Mouse (Mus musculus): Measurements from ENCODE around the gene Tmem253.
"Not testable (repeated sequence)": the region's sequence is repeated elsewhere in the genome, so short reads cannot be mapped to it uniquely, and the experiment has no call there.

The Tmem253 gene

DNA sequence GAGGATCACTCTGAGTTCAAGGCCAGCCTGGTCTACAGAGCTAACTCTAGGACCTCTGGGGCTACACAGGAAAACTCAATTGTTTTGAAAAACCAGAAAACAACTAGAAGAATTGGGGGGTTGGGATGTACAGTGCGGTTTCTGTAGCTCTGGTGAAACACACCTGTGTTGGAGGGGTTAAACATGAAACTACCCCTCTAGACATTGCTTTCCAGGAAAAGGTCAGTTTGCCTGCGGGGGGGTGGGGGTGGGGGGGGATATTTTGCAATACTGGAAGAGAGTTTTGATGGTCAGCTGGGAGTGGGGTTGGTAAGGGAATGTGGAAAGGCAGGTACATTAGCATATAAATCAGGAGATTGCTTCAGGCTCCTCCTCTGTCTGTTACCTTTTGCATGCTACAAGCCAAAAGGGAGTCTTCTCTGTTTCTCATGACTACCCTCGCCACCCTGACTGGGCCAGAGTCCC, 6.8 kb downstream of the Tmem253 start:
- no peak for DNase-seq (ENCODE audit: low read depth)

- peak; percentile 99 for DNase-seq (ENCODE audit: low read depth)
These were observed 7.4 kb downstream of the Tmem253 start for GRCm38 (mm10) chr14:52022709-52023459.

DNA sequence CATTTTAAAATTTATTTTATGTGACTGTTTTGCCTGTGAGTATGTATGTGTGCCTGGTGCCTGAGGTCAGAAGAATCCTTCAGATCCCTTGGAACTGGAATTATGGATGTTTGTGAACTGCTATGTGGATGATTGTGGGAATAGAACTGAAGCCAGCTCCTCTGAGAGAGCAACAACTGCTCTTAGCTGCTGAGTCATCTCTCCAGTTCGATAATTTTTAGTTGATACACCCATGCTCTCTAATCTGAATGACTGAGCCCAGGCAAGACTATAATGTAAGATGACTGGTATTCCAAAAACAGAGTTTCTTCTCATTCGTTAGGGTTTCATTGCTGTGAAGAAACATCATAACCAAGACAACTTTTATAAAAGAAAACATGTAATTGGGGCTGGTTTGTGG, 8.7 kb downstream of the Tmem253 start:
- DNase-seq (ENCODE audit: low read depth): no peak

DNA sequence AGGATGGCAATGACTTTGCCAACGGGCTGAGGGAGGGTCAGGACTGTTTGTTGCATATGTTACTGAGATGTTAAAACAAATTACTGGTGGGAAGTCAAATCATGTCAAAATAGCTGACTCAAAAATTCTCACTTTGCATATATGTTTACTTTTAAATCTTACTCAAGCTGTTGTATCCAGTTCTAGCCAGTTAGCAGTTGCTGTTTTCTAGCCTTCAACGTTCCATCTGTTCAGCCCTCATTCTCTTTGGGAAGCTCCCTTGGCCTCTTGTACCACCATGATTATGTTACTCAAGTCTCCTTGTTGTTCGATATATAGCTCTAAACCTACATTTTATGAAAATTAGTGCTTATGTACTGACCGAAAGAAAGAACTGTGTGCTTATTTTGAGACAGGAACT, 10.9 kb downstream of the Tmem253 start:
- DNase-seq (ENCODE audit: low read depth): no peak

DNA sequence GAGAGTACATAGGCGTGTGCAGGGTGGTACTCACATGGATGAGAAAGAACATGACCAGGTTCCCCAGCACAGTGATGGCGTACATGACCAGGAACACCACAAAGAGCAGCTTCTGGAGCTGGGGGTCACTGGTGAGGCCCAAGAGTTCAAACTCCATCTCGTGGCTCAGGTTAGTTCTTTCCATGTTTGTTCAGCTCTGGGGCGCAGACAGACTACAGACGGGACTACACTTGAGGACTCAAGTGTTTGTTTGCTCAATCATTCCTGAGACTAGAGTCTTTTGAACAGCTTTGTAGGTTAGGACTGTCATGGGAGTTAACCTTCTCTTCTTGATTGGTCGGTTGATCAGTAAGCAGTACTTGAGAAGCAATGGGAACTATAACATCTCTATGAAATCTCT, 20.5 kb downstream of the Tmem253 start:
- no peak for DNase-seq (ENCODE audit: low read depth)

GRCm38 (mm10) chr14:52039332-52039731, 23.9 kb downstream of the Tmem253 start:
- no peak for DNase-seq (ENCODE audit: low read depth)

- DNase-seq (ENCODE audit: low read depth): not testable (repeated sequence)
These were observed 26.9 kb downstream of the Tmem253 start, which contains the start of gene Olfr221 for GRCm38 (mm10) chr14:52042359-52042758. Olfr221 (minus strand) TSS chr14:52042459.

DNA sequence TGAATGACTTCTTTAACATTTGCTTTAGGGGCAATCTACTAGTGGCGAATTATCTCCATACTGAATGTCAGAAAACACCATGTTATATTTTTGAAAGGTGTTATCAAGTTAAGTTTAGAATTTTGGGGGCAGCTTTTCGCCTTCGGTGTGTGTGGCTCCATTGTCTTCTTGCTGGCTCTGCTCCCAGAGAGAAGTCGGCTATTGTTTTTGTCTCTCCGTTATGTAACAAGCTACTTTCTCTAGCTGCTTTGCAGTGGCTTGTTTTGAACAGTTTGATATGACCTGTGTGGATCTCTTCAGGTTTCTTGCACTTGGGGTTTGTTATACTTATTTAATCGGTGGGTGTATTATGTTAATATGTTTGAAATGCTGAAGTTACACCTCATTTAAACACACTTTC, 28.0 kb downstream of the Tmem253 start:
- no peak for DNase-seq (ENCODE audit: low read depth)

DNA sequence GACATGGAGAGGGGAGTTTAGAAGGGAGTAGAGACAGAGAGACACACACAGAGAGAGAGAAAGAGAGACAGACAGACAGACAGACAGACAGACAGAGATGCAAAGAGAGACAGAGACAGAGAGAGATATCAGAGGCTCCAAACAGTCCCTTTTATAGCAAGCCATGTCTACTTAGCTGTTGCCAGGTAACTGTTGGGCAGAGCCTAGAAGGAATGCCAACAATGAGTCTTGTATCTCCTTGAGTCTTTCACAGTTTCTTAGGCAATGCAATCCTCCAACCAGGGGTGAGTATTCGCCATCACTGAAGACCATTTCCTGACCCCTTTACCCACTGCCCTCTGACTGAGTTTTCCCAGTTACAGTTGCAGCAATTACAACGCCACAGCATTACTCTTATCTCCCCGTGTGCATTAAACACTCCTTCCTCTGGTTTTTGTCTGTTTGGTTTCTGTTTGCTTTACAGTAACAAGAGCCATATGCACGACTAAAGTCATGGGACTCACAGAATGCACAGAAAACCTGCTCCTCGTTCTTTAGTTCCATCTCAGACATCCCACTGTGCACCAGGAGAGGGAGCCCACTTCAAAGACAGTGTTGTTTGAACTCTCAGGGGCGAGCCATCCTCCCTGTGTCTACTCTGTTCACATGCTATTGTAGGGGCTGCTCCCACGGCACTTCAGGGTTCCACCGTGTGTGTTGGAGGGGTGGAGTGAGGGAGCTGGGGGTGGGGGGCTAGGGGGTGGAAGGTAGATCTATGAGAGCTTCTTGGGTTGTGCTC, 29.6 kb downstream of the Tmem253 start:
- peak; percentile 93 for DNase-seq (ENCODE audit: low read depth)

- no peak for DNase-seq (ENCODE audit: low read depth)
These were observed 30.6 kb downstream of the Tmem253 start for GRCm38 (mm10) chr14:52045966-52046565.

DNA sequence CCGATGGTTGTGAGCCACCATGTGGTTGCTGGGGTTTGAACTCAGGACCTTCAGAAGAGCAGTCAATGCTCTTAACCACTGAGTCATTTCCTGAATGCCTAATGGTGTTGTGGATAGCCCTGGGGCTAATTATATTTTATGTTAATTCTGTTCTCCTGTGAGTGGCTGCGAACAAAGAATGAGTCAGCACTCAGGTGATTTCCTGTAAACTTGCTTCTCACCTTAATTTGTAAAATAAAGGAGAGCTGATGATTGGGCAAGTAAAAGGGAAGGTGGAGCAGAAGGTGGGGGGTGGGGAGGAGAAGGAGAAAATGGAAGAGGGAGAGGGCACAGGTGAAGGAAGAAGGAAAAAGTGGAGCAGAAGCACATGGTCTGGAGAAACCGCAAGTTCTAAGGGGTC, 37.3 kb downstream of the Tmem253 start:
- DNase-seq (ENCODE audit: low read depth): peak; percentile 33

GRCm38 (mm10) chr14:52059982-52060381, 44.5 kb downstream of the Tmem253 start:
- DNase-seq (ENCODE audit: low read depth): no peak

DNA sequence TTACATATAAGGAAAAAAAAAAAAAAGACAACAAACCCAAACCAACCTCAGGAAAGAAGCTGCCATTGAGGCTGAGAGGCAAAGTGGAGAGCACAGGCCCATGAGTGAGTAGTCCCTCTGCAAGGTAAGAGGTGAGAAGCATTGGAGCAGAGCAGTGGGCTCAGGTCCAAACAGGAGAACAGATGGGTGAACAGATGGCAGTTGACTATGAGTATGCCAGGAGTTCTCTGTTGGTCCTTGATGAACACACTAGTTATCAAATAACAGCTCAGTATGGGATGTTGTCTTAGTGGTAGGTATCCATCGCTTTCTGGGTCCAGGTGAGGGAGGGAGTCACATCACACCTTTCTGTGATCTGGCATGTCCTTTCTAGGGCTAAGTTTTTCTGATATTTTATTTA, 45.3 kb downstream of the Tmem253 start:
- no peak for DNase-seq (ENCODE audit: low read depth)

GRCm38 (mm10) chr14:52061798-52062197, 46.3 kb downstream of the Tmem253 start:
- DNase-seq (ENCODE audit: low read depth): no peak

GRCm38 (mm10) chr14:52066135-52066534, 50.7 kb downstream of the Tmem253 start:
- no peak for DNase-seq (ENCODE audit: low read depth)
